Mouse (Mus musculus) granulocyte monocyte progenitor cell, adult 5-6 weeks (primary cell): ENCODE measurements around the gene Phykpl. TPM values are rescaled to one million over a fixed set of nuclear protein-coding genes. Genes with fewer than 3 reads are reported as not detected.

Source experiments
- ATAC-seq: replicated peaks from 2 replicates; pipeline ENCODE4 v1.8.0; 2016; ENCODE audit warnings: mild to moderate bottlenecking, moderate TSS enrichment, inconsistent platforms; ENCODE audit not compliant: poor library complexity, severe bottlenecking
- total RNA-seq, 2 experiments: library from RNA; stranded (forward) in 1 of 2; stranded (reverse) in 1 of 2; fragments of 200-712, 200-1000 nt in 1 of 2; fragments of >200 nt in 1 of 2; fragmentation: Nextera tagmentation in 1 of 2; gene quantifications; 2 replicates each; pipeline ENCODE4 v1.2.3; 2014 to 2017

The Phykpl gene
- total RNA-seq, 2 experiments from 2014 or later, result 13.4 to 25.2 TPM

GRCm38 (mm10) chr11:51638497-51638896, 53.9 kb downstream of the Phykpl start:
- no peak for ATAC-seq

DNA sequence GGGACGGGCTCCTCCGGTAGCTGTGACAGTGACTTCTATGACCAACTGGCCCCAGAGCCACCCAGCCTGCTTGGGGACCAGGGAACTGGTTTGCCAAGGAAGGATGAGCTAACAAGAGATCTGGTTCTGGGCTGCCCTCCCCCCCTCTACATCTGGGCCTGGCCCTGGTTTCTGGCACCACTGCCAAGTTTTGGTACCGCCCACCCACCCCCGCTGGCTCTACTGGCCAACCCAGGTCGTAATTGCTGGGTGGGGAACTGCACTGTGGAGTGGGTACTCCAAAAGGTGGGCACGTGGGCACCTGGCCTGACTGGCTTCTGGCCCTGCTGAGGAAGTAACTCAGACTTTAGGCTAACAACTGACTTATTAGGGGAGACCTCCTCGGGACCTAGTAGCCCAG, 56.2 kb downstream of the Phykpl start:
- no peak for ATAC-seq

- no peak for ATAC-seq
Measured at GRCm38 (mm10) chr11:51643202-51643601, 58.6 kb downstream of the Phykpl start.

GRCm38 (mm10) chr11:51643761-51644160, 59.2 kb downstream of the Phykpl start:
- ATAC-seq, result peak; percentile 58

GRCm38 (mm10) chr11:51644217-51644616, 59.7 kb downstream of the Phykpl start:
- ATAC-seq, result peak; percentile 89

DNA sequence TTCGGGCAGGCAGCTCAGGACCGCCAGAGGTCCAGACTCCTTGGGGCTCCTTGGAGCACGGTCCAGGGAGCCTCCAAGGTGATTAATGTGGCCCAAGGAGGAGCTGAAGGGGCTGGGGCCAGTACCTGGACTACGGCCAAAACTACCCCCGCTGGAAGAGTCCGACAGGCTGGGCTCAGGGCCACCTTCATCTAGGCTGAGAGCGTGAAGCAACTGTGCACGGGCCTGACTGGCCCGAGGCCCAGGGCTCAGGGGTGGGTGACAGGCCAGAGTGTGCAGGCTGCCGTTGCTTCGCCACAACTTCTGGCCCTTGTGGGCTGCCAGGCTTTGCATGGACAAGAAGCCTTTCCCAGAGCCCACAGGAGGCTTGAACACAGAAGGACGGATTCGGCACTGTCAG, 60.7 kb downstream of the Phykpl start:
- no peak for ATAC-seq

GRCm38 (mm10) chr11:51646245-51646644, 61.7 kb downstream of the Phykpl start:
- ATAC-seq, result no peak

DNA sequence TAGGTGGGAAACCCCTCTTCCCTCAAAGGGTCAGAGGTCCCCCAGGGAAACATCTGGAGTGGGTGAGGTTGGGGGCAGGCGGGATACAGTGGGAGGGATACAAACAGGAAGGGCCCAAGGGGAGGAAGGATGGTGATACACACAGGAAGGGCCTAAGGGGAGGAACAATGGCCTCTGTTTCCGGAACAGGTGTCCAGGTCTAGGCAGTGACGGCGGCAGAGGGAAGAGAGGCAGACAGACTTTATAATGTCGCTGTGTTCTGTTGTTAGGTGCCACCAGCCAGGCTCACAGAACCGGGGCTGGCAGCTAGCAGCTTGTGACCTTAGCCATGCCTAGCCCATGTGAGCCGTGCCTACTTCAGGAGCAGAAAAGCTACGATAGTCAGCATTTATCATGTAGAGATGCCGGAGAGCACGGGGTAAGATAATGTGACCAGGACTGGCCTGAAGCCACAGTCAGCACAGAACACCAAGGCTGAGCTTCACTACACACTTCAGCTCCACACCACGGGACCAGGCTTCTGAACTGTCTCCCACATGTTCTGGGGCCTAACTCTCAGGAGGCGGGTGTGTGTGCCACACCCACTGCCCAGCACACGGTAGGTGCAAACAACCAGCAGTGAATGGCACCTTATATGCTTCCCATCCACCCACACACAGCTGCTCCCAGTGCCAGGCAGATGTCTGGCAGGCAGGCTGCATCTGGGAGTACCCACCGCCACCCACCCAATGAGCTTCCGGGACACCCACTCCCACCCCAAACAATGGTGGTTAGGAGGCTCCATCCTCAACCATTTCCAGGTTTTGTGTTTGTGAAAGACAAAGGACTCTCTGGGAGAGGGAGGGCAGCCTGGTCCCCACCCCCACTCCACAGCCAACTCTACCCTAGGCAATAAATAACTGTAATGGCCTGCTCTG, 62.5 kb downstream of the Phykpl start:
- ATAC-seq, result no peak

DNA sequence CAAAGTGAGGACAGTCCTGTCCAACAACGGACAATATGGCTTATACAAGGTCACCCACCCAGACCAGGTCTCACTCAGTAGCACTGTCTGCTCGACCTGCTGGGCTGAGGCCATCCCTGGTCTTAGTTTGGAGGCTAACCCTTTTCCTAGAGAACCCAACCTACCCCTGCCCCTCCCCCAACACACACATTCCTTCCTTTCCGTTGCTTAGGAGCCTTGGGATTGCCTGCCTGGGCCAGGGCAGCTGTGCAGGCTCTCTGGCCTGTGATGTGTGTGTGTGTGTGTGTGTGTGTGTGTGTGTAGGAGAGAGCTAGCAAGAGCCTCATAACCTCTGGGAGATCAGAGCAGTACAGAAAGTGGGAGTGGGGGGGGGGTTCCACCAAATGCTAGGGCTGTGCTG, 64.0 kb downstream of the Phykpl start:
- no peak for ATAC-seq

DNA sequence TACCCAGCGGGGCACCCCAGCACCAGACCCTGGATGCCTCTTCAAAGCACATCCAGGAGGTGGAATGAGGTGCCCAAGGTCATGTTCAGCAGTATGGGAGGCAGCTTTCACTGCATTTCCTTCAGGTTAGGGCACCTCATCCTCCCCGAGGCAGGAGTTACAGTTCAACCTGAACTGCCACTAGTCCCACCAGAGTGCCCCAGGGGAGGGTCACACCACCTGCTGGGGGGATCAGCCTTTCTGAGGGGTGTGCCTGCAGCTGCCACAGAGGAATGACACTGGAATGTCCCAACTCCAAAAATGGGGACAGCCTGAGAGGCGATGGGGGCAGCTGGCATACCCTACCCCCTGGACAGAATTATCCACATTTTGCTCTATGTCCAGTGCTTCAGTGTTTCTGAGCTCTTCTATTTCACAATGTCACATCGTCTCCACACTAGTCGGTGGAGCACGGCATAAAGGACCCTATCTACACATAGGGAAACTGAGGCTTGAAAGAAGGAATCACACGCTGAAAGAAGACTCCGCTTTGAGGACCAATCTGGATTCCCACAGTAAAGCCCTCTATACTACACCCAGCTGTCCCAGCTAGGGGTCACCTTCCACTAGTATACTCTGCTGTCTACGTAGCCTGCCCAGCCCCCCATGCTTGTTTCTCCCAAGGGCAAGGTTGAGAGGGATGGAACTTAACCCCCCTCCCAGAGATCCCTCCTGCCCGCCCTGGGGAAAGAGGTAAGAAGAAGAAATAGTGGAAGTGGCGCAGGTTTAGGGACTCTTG, 64.7 kb downstream of the Phykpl start:
- no peak for ATAC-seq

DNA sequence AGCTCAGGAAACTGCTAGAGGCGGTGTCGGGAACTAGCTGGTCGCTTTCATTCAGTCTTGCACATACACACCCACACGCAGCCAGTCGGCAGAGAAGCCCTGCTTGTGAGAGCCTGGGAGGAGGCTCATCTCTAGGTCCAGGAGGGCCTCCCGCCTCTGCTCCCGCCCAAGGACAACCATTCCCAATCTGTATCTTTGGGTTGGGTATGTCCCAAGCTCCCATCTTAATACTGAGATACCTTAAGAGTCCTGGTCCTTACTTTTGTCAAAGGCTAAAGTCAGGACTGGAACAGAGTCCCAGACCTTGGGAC, 65.3 kb downstream of the Phykpl start:
- ATAC-seq, result peak; percentile 42

DNA sequence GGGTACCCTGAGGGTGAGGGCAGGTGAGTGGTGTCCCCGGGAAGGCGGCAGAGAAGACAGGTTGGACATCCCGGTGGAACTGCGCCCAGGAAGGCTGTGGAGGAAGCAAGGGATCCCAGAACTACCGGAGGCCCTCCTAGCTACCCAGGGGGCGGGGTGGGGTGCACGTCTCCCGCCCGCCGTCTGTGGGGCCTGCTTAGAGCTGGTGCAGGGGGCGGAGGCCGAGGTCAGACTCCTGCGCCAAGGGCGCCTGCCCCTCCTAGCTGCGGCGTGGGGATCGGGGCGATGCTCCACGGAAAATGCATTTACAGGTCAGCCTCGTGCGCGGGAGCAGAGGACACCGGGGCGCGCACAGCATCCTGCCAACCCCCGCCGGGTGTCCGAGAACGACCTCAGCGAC, 65.7 kb downstream of the Phykpl start:
- peak; percentile 13 for ATAC-seq

GRCm38 (mm10) chr11:51650691-51651515, 66.3 kb downstream of the Phykpl start, which contains the start of the genes N4bp3 and D930048N14Rik:
Gene N4bp3, minus strand, starts transcription at chr11:51650842.
Gene D930048N14Rik, plus strand, starts transcription at chr11:51650954.
- ATAC-seq, result peak; percentile 74

GRCm38 (mm10) chr11:51652889-51653418, 68.4 kb downstream of the Phykpl start:
- ATAC-seq, result no peak

DNA sequence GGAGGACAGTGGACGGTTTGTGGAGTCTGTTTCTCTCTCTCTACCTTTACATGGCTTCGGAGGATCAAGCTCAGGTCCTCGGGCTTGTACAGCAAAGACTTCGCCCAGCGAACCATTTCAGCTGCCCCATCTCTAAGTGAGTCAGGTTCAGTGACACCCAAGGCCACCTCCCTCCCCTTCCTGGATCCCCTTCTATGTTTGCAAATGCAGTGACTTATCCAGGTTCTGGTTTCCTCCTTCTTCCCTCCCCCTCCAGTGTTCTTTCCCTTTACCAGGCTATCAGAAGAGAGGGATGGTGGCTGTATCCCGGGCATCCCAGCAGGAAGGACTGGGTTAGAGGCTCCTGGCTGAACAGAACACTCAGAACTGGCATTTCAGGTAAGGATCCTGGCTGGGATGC, 69.2 kb downstream of the Phykpl start:
- ATAC-seq, result no peak

Other genes with a start within 250 kb of the Phykpl start
- 512 and 539 TPM in 2 replicates for gene Hnrnpab, start 22.1 kb downstream of the Phykpl start, total RNA-seq (2014; fragmentation: Nextera tagmentation)
- 838 and 956 TPM in 2 replicates for gene Hnrnpab, start 22.1 kb downstream of the Phykpl start, total RNA-seq (2017)
- 194 and 203 TPM in 2 replicates for gene Nhp2, start 35.0 kb downstream of the Phykpl start, total RNA-seq (2014; fragmentation: Nextera tagmentation)
- gene Nhp2, start 35.0 kb downstream of the Phykpl start, total RNA-seq (2017), result 141 and 169 TPM in 2 replicates
- 17.9 and 19.2 TPM in 2 replicates for gene Rmnd5b, start 51.1 kb downstream of the Phykpl start, total RNA-seq (2014; fragmentation: Nextera tagmentation)
- gene Rmnd5b, start 51.1 kb downstream of the Phykpl start, total RNA-seq (2017), result 12.8 and 14.1 TPM in 2 replicates
- gene N4bp3, start 66.1 kb downstream of the Phykpl start, total RNA-seq (2014; fragmentation: Nextera tagmentation), result 1.4 TPM in 1 of 2 replicates, not detected in the other
- 1.5 and 2.6 TPM in 2 replicates for gene N4bp3, start 66.1 kb downstream of the Phykpl start, total RNA-seq (2017)
- 0.81 TPM in 1 of 2 replicates, not detected in the other for gene D930048N14Rik, start 66.2 kb downstream of the Phykpl start, total RNA-seq (2014; fragmentation: Nextera tagmentation)
- 0.15 TPM in 1 of 2 replicates, not detected in the other for gene D930048N14Rik, start 66.2 kb downstream of the Phykpl start, total RNA-seq (2017)
- 22.4 and 33.5 TPM in 2 replicates for gene 0610009B22Rik, start 104.1 kb downstream of the Phykpl start, total RNA-seq (2014; fragmentation: Nextera tagmentation)
- gene 0610009B22Rik, start 104.1 kb downstream of the Phykpl start, total RNA-seq (2017), result 14.7 and 17.5 TPM in 2 replicates
- gene Sec24a, start 178.9 kb downstream of the Phykpl start, total RNA-seq (2014; fragmentation: Nextera tagmentation), result 19.9 and 25.1 TPM in 2 replicates
- 7.0 and 7.7 TPM in 2 replicates for gene Sec24a, start 178.9 kb downstream of the Phykpl start, total RNA-seq (2017)
- gene Sar1b, start 178.9 kb downstream of the Phykpl start, total RNA-seq (2014; fragmentation: Nextera tagmentation), result 61.3 and 80.3 TPM in 2 replicates
- gene Sar1b, start 178.9 kb downstream of the Phykpl start, total RNA-seq (2017), result 73.4 and 74.5 TPM in 2 replicates